Mouse (Mus musculus) limb, embryonic 10.5 days (tissue): ENCODE measurements around the gene Zfp459. TPM values are rescaled to one million over a fixed set of nuclear protein-coding genes. Genes with fewer than 3 reads are reported as not detected.
"Not testable (repeated sequence)": the region's sequence is repeated elsewhere in the genome, so short reads cannot be mapped to it uniquely, and the experiment has no call there.

Experiments used
- DNase-seq: peaks from one replicate; pipeline ENCODE4 v3.0.0-alpha.2; 2017; ENCODE audit warnings: low spot score
- H3K27ac ChIP-seq: fragments of 300-500 bp; sonication (generic); 2 replicates; pipeline ENCODE4 v1.5.1; 2016; ENCODE audit warnings: mild to moderate bottlenecking
- H3K27me3 ChIP-seq: fragments of 300-500 bp; sonication (generic); 2 replicates; pipeline ENCODE4 v1.6.1; 2016; ENCODE audit warnings: low read depth, mild to moderate bottlenecking; ENCODE audit not compliant: poor library complexity, severe bottlenecking
- H3K36me3 ChIP-seq: fragments of 300-500 bp; sonication (generic); 2 replicates; pipeline ENCODE4 v1.6.1; 2016; ENCODE audit warnings: mild to moderate bottlenecking, moderate library complexity
- H3K4me1 ChIP-seq: fragments of 300-500 bp; sonication (generic); 2 replicates; pipeline ENCODE4 v1.6.1; 2016
- H3K4me3 ChIP-seq: fragments of 300-500 bp; sonication (generic); 2 replicates; pipeline ENCODE4 v1.5.1; 2016; ENCODE audit warnings: mild to moderate bottlenecking, moderate library complexity
- H3K9me3 ChIP-seq: fragments of 300-500 bp; sonication (generic); replicated peaks from 2 replicates; pipeline ENCODE4 v1.6.1; 2016; ENCODE audit warnings: mild to moderate bottlenecking
- WGBS: fragments of 180-500 bp; shearing (Covaris S2); methylation state at CpG from one replicate; pipeline ENCODE4 v1.1.7; 2016; 5-methylcytosine and 5-hydroxymethylcytosine counted together
- polyA plus RNA-seq: library from polyadenylated mRNA; unstranded; fragments of >200 nt; fragmentation: Nextera tagmentation; extraction: Ambion mirVana; gene quantifications from 2 replicates; pipeline ENCODE4 v1.2.1, GENCODE M21; 2016

The Zfp459 gene
- 1.2 TPM in 2 replicates for polyA plus RNA-seq

DNA sequence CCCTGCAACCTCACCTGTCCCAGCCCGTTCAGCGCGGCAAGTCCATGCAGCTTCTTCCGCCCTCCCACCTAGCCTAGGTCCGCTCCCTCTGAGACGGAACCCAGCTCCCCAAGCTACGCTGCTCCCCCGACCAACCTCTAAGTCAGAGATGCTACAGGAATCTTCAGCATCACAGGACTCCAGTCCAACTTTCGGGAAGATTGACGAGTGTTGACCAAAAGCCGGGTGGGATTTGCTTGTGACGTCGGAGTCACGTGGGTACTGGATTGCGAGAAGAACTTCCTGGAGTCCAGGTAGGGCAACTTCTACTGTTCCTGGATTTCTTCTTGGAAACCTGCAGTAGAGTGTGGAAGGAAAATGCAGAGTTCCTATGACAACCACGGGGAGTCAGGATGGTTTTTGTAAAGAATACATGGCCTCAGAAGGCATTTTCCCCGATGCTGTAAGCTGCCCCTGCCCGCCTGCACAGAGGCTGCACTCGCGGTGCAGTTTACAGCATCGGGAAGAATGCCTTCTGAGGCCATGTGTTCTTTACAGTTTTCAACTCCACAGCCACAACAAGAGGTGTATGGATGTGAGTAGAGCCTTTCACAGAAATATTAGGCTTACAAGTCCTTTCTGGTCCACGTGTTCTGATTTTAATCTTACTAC is at the start of gene Zfp459:
Gene Zfp459, minus strand, starts transcription at position 212 of the 651 bp plus-strand sequence.
- peak; percentile 80 for DNase-seq
- Histone ChIP-seq H3K4me3 (peak within 1 kb of the TSS; percentile 75), H3K27me3 (no peaks in the 10 kb centered on the region), H3K4me1 (peaks cover 10% of the 10 kb centered on the region), H3K9me3 (no peaks in the 10 kb centered on the region), H3K36me3 (no peaks in the 10 kb centered on the region), H3K27ac (peak within 1 kb of the TSS; percentile 78)
- 2% methylated on average over 22 of the region's 22 CpGs for WGBS

DNA sequence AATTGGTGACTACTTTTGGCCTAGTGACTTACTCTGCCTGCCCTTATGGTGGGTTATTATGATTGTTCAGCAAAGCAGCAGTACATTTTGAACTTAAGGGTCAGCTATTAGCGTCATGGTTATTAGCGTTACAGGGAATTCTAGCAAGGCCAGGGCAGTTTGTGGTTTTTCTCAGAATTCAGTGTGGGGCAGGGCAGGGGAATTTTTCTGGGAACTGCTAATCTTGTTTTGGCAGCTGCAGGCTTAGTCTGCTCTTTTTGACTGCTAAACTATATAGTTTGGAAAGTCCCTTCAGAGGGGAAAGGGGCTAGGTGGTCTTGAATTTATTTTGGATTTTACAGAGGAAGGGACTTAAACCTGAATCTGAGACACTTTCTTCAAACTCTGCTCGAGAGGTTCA is 48.1 kb upstream of the Zfp459 start:
- 88% methylated on average over 3 of the region's 3 CpGs for WGBS
- Histone ChIP-seq H3K4me3 (no peak overlapping the region), H3K9me3 (no peaks in the 10 kb centered on the region), H3K27me3 (no peaks in the 10 kb centered on the region), H3K4me1 (no peaks in the 10 kb centered on the region), H3K36me3 (peaks cover 26% of the 10 kb centered on the region), H3K27ac (no peak overlapping the region)
- DNase-seq, result no peak

DNA sequence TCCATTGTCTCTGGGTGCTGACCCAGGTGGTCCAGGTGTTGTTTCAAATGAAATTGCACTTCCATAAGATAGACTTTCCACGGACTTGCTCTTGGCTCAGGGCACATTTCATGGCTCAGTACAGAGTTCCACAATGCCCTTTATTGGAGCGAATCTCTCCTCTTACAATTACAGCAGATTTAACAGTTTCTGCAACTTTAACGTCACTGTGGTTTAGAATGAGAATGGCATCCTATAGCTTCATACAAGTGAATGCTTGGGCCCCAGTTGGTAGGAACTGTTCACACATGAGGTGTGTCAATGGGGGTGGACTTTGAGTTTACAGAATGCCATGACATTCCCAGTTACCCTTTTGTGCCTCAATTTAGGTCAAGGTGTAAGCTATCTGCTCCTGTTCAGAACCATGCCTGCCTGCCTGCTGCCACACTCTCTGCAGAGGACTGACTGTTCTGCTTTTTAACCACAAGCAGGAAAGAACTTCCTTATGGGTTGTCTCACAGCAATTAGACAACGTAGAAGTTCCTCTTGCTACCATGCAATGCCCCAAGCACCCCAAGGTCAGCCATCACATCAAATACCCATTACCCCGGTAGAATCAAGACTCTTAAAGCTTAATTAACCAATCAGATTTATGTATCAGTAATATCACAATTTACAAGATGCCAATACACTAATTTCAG is 42.4 kb upstream of the Zfp459 start:
- not testable (repeated sequence) for H3K4me3 ChIP-seq, H3K9me3 ChIP-seq, H3K36me3 ChIP-seq, H3K27me3 ChIP-seq, H3K4me1 ChIP-seq, DNase-seq, H3K27ac ChIP-seq
- WGBS, result 92% methylated on average over 3 of the region's 5 CpGs

DNA sequence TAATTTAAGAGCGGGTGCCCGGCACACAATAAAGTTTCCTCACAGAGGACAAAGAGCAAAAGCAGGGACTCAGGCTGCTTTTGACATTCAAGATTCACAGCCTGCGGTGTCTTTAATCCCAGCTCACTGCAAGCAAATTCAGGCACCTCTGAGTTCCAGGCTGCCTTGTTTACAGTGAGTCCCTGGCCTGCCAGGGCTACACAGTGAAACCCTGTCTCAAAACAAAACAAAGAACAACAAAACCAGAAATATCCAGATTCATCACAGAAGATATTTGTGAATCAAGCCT is 30.7 kb upstream of the Zfp459 start:
- peak; percentile 31 for DNase-seq
- H3K27ac ChIP-seq, result peak overlapping the region; percentile 78
- H3K9me3 ChIP-seq, result no peaks in the 10 kb centered on the region
- peak overlapping the region; percentile 63 for H3K4me3 ChIP-seq
- peaks cover 9% of the 10 kb centered on the region for H3K4me1 ChIP-seq
- H3K27me3 ChIP-seq, result no peaks in the 10 kb centered on the region
- peaks cover 9% of the 10 kb centered on the region for H3K36me3 ChIP-seq
- WGBS, result 8% methylated on average over 3 of the region's 3 CpGs

DNA sequence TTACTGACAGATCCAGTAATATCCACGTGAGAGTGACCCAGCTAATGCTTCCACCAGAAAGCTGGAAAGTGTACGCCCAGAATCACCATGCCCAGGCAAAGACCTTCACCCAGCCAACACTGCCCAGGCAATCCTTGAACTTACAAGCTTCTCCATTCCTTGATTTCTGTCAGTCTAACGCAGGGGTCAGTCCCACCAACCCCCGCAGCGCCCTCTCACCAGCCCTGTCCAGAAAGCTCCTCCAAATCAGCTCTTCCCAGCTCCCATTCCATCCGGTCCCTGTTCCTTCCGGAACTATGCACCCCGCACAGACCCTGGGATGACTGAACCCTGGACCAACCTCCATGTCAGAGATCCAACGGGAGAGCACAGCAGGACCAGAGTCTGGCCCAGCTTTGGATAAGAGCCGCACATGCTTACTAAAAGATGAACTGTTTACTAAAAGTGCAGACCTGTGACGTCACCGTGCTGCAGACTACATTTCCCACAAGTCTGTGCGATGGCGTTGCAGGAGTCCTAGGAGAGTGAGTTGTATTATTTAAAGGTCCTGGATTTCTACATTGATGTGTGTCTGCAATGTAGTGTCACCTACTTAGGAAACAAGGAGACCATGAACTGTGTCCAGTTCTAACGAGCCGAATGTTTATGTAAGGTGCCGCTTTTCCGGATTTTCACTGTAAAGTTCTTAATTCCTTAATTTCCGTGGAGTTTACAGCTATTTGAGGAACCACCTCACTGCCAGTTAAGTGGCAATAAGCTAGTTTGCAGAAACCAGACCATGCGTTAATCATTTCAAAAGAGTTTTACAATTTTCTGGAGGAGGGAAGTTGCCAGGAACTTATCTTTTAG is 30.2 kb upstream of the Zfp459 start, which contains the start of gene Zfp874a:
Gene Zfp874a, minus strand, starts transcription at position 453 of the 849 bp plus-strand sequence.
- H3K9me3 ChIP-seq, result no peaks in the 10 kb centered on the region
- peak within 1 kb of the TSS; percentile 78 for H3K27ac ChIP-seq
- peak; percentile 76 for DNase-seq
- 2% methylated on average over 20 of the region's 20 CpGs for WGBS
- peaks cover 15% of the 10 kb centered on the region for H3K36me3 ChIP-seq
- no peaks in the 10 kb centered on the region for H3K27me3 ChIP-seq
- peaks cover 9% of the 10 kb centered on the region for H3K4me1 ChIP-seq
- H3K4me3 ChIP-seq, result peak within 1 kb of the TSS; percentile 63

DNA sequence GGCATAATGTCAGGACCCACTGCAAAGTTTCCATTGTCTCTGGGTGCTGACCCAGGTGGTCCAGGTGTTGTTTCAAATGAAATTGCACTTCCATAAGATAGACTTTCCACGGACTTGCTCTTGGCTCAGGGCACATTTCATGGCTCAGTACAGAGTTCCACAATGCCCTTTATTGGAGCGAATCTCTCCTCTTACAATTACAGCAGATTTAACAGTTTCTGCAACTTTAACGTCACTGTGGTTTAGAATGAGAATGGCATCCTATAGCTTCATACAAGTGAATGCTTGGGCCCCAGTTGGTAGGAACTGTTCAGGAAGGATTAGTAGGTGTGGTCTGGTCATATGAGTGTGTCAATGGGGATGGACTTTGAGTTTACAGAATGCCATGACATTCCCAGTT is 15.9 kb upstream of the Zfp459 start:
- not testable (repeated sequence) for H3K27me3 ChIP-seq, H3K4me1 ChIP-seq, H3K9me3 ChIP-seq, DNase-seq, H3K36me3 ChIP-seq, H3K27ac ChIP-seq, H3K4me3 ChIP-seq
- 87% methylated on average over 1 of the region's 3 CpGs for WGBS

DNA sequence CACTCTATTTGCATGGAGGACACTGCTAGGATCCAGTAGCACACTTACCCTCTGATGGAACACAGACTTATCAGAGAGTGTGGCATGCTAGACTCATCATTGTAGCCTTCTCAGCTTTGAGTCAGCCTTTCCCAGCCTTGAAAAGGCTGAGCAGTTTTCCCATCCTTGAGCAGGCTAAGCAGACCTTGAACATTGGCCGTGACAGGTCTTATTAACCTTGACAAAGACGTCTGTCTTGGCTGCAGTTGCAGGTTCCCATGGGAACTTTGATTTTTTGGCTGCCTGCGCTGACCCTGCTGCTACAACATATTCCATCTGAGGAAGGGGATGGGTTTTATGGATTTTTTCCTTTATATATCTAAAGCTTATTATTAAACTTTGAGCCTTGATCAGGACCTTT is 6.9 kb upstream of the Zfp459 start:
- H3K27me3 ChIP-seq, result no peaks in the 10 kb centered on the region
- WGBS, result 87% methylated on average over 3 of the region's 3 CpGs
- H3K36me3 ChIP-seq, result no peaks in the 10 kb centered on the region
- no peak overlapping the region for H3K27ac ChIP-seq
- H3K4me1 ChIP-seq, result no peaks in the 10 kb centered on the region
- no peak overlapping the region for H3K4me3 ChIP-seq
- no peaks in the 10 kb centered on the region for H3K9me3 ChIP-seq
- DNase-seq, result no peak

DNA sequence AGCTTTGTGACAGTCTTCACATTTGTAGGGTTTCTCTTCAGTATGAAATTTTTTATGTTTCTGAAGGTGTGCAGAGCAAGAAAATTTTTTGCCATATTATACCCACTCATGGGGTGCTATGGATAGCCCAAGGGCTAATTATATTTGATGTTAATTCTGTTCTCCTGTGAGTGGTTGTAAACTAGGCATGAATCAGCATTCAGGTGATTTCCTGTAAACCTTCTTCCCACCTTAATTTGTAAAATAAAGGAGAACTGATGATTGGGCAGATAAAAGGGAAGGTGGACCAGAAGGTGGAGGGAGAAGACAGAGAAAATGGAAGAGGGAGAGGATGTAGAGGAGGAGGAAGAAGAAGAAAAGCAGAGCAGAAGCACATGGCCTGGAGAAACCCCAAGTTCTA is 4.5 kb upstream of the Zfp459 start:
- H3K27me3 ChIP-seq, H3K27ac ChIP-seq, H3K4me3 ChIP-seq, DNase-seq, H3K9me3 ChIP-seq, H3K36me3 ChIP-seq, H3K4me1 ChIP-seq: not testable (repeated sequence)

DNA sequence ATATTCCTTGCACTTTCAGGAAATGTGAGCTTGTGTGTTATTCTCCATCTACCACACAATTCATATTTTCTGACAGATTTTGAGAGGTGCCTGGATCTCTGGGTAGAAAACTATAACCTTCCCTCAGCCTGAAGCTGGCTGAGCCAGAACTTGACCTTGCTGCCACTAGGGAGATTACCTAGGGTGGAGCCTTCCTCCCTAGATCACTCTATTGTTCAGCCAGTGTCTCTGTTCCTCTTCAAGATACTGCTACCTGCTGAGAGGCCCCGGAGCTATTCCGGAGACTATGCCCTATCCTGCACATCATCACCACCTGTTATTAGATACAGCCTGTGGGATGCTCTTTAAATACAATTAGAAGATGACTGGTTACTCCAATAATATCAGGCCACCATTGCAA is 1.3 kb upstream of the Zfp459 start:
- not testable (repeated sequence) for H3K27me3 ChIP-seq, H3K27ac ChIP-seq, H3K9me3 ChIP-seq, H3K36me3 ChIP-seq, H3K4me3 ChIP-seq, DNase-seq
- 88% methylated on average over 2 of the region's 2 CpGs for WGBS
- H3K4me1 ChIP-seq, result peaks cover 10% of the 10 kb centered on the region

DNA sequence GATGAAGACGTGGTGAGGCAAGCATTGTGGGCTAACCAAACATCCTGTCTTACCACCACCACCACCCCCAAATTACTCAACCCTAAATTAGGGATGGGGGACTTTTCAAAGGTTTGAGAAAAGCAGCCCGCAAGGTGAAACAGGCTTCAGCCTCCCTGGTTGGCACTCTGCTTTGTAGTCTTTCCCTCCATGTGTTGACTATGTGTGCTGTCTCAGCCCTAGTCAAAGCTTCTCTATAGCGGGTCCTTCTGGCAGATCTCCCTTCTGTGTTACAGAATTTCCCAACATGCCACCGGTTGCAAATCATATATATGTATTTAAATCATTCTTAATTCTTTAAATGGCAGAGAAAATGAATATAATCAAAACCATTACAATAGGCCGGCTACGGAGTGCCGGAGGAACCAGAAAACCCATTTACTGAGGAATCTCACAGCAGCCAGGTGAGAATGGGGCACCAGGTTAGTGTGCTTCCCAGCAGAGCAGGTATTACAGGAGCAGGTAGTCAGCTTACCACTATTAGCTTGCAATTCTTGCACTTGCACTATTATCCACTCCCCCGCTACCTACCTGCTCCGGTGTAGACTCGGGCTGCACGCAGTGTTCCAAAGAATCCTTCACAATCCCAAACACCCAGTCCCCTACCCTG is 536 bp downstream of the Zfp459 start:
- peak overlapping the region; percentile 78 for H3K27ac ChIP-seq
- no peaks in the 10 kb centered on the region for H3K9me3 ChIP-seq
- no peaks in the 10 kb centered on the region for H3K36me3 ChIP-seq
- 34% methylated on average over 11 of the region's 11 CpGs for WGBS
- no peaks in the 10 kb centered on the region for H3K27me3 ChIP-seq
- H3K4me3 ChIP-seq, result peak overlapping the region; percentile 75
- DNase-seq, result no peak
- peaks cover 10% of the 10 kb centered on the region for H3K4me1 ChIP-seq

DNA sequence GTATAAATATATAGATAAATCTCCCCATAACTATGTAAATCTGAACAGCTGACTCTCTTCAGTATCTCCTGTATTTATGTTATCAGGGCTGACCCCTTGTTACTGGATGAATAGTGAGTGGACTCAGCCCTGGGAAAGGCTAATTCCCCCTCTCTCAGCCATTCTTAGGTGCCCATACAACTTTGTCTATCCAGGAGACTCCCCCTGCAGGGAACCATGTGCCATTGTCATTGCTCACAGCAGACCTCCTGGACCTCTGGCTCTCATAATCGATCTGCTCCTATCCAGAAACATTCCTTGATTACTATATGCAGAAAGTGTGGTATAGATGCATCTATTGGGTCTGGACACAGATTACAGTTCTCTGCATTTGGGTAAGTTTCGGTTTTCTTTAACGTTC is 4.4 kb downstream of the Zfp459 start:
- H3K27ac ChIP-seq, result no peak overlapping the region
- no peaks in the 10 kb centered on the region for H3K9me3 ChIP-seq
- H3K36me3 ChIP-seq, result no peaks in the 10 kb centered on the region
- WGBS, result 89% methylated on average over 3 of the region's 3 CpGs
- DNase-seq, result no peak
- no peak overlapping the region for H3K4me3 ChIP-seq
- H3K27me3 ChIP-seq, result no peaks in the 10 kb centered on the region
- peaks cover 10% of the 10 kb centered on the region for H3K4me1 ChIP-seq

DNA sequence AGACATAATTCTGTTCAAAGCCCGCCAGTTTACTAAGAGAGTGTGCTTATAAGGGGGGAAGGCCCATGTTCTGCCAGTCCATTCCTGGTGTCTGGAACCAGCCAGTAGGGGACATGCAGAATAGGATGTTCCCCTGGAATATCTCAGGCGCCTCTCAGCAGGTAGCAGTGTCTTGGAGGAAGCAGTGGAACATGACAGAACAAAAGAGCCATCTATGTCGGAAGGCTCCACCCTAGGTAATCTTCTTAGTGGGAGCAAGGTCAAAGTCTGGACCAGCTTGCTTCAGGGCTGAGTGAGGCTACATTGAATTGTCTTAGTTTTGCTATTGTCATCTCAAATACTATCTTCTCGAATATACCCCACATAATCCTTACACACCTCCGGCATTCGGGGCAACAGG is 5.5 kb downstream of the Zfp459 start:
- Histone ChIP-seq H3K4me3 (no peak overlapping the region), H3K27ac (no peak overlapping the region), H3K4me1 (peaks cover 3% of the 10 kb centered on the region; the same call in 1 of the 2 replicates), H3K36me3 (no peaks in the 10 kb centered on the region), H3K27me3 (no peaks in the 10 kb centered on the region), H3K9me3 (no peaks in the 10 kb centered on the region)
- no peak for DNase-seq
- 92% methylated on average over 6 of the region's 6 CpGs for WGBS

DNA sequence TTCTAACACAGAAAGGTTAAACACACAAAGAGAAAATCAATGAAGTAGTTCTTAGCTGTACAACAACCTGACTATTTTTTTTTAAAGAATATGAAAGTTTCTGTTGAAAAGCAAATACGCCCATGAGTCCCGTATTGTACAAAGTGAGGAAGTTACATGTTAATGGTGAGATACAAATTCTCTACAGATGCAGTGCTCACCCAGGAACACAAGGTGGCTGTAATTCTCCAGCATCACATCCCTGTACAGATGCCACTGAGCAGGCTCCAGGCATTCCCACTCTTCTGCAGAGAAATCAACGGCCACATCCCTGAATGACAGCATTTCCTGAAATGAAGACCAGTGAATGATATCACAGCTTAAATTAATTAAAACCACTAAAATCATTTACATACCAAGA is 7.6 kb downstream of the Zfp459 start:
- H3K27me3 ChIP-seq, H3K4me1 ChIP-seq, H3K4me3 ChIP-seq, H3K9me3 ChIP-seq, H3K36me3 ChIP-seq, H3K27ac ChIP-seq, DNase-seq: not testable (repeated sequence)
- WGBS, result 85% methylated on average over 3 of the region's 3 CpGs
